Mouse (Mus musculus) heart, adult 2 months (tissue): ENCODE measurements around the gene Polr3c.

Experiments used
- CTCF ChIP-seq: fragments of 200-600 bp; IDR thresholded peaks from 2 replicates; pipeline ENCODE4 v1.8.1; 2022; ENCODE audit warnings: antibody characterized with exemption, mild to moderate bottlenecking, moderate library complexity
- EP300 ChIP-seq: fragments of 200-500 bp; IDR thresholded peaks from 2 replicates; pipeline ENCODE4 v1.6.1; 2011; ENCODE audit warnings: low read depth, low read length, control low read depth; ENCODE audit not compliant: insufficient read depth
- POLR2A ChIP-seq: fragments of 200-500 bp; IDR thresholded peaks from 2 replicates; pipeline ENCODE4 v1.6.1; 2011; ENCODE audit warnings: mild to moderate bottlenecking, low read depth, low read length, control low read depth; ENCODE audit not compliant: insufficient read depth

GRCm38 (mm10) chr3:96674442-96674841, 53.0 kb downstream of the Polr3c start:
- no peak for TF ChIP-seq EP300
- no peak for TF ChIP-seq POLR2A
- no peak for TF ChIP-seq CTCF
